Mouse (Mus musculus): Measurements from ENCODE around the gene Prr13. TPM values are rescaled to one million over a fixed set of nuclear protein-coding genes. Genes with fewer than 3 reads are reported as not detected.
A peak's percentile ranks its signal among the peaks of the same experiment; 100 is the strongest.

Gene Prr13
- polyA plus RNA-seq, 2 experiments from 2014 or later: 1,029 to 1,286 TPM

DNA sequence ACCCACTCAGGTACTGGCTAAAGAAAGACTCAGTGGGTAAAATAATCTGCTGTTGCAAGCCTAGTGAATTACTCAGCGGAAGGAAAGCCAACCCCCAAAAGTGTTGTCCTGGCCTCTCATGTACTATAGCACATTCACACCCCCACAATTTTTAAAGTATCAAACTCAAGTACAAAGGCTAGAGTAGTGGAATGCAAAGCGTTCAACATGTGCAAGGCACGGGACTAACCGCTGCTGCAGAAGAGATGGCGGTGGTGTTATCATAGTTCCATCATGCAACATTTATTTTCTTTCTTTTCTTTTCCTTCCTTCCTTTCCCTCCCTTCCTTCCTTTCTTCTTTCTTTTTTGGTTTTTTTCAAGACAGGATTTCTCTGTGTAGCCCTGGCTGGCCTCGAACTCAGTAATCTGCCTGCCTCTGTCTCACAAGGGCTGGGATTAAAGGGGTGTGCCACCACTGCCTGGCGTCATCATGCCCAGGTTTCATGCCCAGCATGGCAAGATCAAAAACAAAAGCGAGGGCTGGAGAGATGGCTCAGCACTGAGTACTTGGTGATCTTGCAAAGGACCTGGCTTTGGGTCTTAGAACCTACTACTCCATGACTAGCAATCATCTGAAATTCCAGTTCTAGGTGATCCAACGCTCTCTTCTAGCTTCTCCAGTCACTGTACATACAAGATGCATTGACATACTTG, 47.1 kb downstream of the Prr13 start:
- ATAC-seq: no peak

DNA sequence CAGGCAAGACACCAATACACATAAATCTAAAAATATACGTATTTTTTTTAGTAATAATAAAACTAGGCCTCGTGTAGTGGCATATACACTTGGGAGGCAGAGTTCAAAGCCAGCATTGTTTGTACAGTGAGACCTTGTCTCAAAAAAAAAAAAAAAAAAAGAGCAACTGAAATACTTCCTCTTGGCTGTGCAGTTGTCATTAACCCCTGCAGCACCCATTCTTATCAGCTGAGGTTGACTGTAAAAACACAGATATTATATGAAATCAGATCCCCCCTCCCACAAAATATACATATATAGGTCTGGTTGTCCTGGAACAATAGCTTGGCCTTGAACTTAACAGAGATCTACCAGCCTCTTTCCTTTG, 47.6 kb downstream of the Prr13 start:
- no peak for ATAC-seq

DNA sequence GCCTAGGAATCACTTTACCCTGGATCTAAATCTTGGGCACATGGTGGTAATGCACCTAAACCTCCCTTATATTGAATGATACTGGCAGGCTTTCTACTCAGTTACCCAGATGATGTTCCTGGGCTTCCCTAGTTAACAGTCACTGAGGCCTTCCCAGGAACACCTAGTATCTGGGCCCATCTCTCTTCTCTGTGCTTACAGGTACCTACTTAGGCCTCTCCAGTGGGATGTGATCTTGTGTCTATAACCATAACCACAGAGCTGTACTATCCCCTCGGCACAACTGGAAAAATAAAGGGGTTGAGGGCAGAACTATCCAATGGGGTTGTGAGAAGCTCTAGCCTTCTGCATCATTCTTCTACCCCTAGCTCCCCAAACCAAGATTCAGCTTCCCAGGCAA, 48.0 kb downstream of the Prr13 start:
- ATAC-seq: no peak

DNA sequence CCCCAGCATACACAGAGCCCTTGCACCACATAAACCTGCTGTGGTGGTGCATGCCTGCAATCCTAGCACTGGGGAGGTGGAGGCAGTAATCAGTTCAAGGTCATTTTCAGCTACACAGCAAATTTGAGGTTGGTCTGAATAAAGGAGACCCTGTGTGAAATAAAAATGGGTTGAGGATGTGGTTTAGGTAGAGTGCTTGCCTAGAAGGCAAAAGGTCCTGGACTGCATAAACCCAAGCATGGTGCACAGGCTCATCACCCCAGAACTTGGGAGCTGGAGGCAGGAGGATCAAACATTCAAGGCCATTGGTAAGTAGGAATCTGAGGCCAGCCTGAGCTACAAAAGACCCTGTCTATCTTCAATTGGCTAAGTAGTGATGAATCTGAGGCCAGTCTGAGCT, 48.7 kb downstream of the Prr13 start:
- no peak for ATAC-seq

DNA sequence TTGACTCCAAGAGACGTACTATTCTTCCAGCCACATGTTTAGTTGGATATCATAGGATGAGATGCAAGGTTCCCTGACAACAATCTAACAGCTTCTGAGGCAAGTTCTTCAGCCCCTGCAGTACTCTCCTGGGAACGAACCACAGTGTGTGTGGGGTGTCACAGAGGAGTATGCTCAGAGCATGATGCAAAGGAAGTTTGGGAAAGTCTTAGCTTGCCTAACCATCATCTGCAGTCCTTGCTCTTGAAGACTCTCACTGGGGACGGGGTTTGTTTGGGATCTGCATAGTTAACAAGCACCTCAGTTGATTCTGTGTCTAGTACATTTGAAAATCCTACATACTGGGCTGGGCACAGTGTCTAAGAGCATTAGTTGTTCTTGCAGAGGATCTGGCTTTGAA, 49.5 kb downstream of the Prr13 start:
- no peak for ATAC-seq

DNA sequence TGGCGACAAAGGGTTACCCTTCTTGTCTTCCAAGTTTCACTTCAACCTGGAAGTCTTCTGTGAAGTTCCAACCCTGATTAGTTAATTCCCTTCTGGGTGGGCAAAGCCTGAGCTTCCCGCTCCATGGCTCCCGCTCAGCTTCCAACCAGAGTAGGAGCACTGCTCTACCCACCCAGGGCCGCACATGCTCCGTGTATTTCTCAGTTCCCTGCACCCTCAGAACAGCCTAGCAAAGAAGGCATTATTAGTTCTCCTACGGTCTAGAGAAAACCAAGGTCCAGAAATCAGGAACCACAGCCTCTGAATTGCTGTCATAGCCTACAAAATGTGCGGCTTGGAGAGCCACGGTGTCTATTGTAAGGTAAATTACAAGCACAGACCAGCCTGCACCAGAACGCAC, 51.3 kb downstream of the Prr13 start:
- no peak for ATAC-seq

DNA sequence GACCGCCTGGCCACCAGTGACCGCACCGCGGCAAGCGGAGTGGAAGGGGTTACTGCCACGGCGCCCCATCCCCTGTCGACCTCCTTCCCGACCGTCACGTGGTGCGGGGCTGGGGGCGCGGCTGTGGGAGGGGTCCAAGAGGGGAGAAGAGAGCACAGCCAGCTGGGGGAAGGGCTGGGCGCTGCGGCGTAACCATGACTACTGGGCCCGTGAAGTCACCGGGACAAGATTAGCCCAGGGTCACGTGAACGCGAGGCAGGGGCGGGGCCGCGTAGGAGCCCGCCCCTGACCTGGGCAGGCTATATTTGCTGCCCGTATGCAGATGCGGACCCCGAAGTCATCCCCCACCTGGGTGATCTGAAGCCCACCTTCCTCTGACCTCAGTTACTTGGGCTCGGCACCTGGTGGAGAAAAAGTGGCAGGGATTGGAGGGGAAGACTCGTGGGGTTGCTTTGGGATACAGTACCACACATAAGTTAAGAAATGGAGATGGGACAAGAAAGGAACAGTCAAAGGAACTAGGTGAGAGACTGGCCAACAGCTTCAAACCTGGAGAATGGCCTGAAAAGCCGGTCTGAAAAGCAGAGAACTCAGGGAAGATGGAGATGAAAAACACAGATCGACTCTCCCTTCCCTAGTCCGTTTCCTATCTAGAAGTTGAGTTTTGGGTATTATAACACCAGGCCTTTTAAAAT, 51.9 kb downstream of the Prr13 start:
- peak; percentile 89 for ATAC-seq

DNA sequence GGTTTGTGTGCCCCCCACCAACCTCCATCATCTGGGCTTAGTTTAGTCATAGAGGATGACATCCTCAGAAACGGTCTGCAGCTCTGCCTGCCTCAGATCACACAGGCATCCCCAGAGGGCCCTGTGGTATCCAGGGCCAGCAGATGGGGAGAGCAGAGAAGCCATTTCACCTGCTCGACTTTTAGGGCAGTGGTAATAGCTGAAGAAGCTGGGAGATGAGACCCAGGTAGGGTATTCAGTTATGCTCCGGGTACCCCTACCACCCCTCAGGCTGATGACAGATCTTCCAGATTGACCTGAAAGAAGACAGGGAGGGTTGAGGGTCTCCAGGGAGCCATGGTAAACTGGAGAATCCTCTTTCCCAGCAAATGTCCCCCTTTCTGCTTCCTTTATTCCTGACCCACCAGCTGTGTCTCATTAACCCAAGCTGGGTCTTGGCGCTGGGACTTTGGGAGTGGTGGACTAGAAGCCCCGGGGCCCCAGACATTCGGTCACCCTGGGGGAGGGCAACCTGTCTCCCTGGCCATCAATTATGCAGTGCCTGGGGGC, 52.5 kb downstream of the Prr13 start:
- no peak for ATAC-seq

DNA sequence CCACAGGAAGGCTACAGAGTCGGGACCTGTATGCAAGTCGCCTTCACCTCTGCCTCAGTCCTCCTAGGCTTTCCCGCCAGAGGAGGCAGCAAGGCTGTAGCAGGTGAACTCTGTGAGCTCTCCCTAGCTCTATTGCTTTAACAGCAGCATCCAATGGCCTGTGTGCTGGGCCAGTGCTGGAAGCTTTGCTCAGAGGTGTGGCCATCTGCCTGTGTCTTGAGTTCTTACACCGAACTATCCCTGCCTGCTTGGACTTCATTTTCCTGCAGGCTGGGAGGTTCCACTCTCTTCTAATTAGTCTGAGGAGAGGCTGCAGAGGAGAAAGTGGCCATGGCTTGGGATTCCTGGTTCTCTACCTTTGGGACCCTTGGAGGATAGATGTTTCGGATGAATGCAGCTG, 53.2 kb downstream of the Prr13 start:
- ATAC-seq: no peak

Other genes with a start within 250 kb of the Prr13 start
- 100 to 1,000 TPM; 336 to 432 TPM for gene Itgb7, start 227.1 kb upstream of the Prr13 start, polyA plus RNA-seq (2017; shearing (Covaris generic))
- 10 to 100 TPM; 17.7 to 18.3 TPM for gene Rarg, start 201.5 kb upstream of the Prr13 start, polyA plus RNA-seq (2017; shearing (Covaris generic))
- not detected for gene Gm9918, start 188.5 kb upstream of the Prr13 start, polyA plus RNA-seq (2017; shearing (Covaris generic))
- gene Mfsd5, start 179.6 kb upstream of the Prr13 start, polyA plus RNA-seq (2017; shearing (Covaris generic)): 10 to 100 TPM; 28.3 to 31.4 TPM
- 1 to 10 TPM; 1.5 to 6.7 TPM for gene Espl1, start 162.8 kb upstream of the Prr13 start, polyA plus RNA-seq (2017; shearing (Covaris generic))
- 1,000 to 10,000 TPM; 1,296 to 1,302 TPM for gene Pfdn5, start 132.9 kb upstream of the Prr13 start, polyA plus RNA-seq (2017; shearing (Covaris generic))
- gene Myg1, start 127.3 kb upstream of the Prr13 start, polyA plus RNA-seq (2017; shearing (Covaris generic)): 100 to 1,000 TPM; 119 to 124 TPM
- gene Aaas, start 108.3 kb upstream of the Prr13 start, polyA plus RNA-seq (2017; shearing (Covaris generic)): 10 to 100 TPM; 41.7 to 63.7 TPM
- gene Sp7, start 91.8 kb upstream of the Prr13 start, polyA plus RNA-seq (2017; shearing (Covaris generic)): not detected
- gene Sp1, start 52.9 kb upstream of the Prr13 start, polyA plus RNA-seq (2017; shearing (Covaris generic)): 10 to 100 TPM; 19.0 to 22.2 TPM
- gene Amhr2, start 13.7 kb upstream of the Prr13 start, polyA plus RNA-seq (2017; shearing (Covaris generic)): under 1 TPM; 0.63 to 0.71 TPM
- gene Pcbp2, start 11.5 kb downstream of the Prr13 start, polyA plus RNA-seq (2017; shearing (Covaris generic)): 100 to 1,000 TPM; 198 to 220 TPM
- gene Gm10337, start 44.7 kb downstream of the Prr13 start, polyA plus RNA-seq (2017; shearing (Covaris generic)): not detected
- gene Map3k12, start 58.0 kb downstream of the Prr13 start, polyA plus RNA-seq (2017; shearing (Covaris generic)): 1 to 10 TPM; 6.8 to 8.1 TPM
- gene Tarbp2, start 59.2 kb downstream of the Prr13 start, polyA plus RNA-seq (2017; shearing (Covaris generic)): 10 to 100 TPM; 24.9 to 41.9 TPM
- gene Npff, start 65.9 kb downstream of the Prr13 start, polyA plus RNA-seq (2017; shearing (Covaris generic)): 1 to 10 TPM; 4.6 to 5.5 TPM
- 1 to 10 TPM in 1 of 2 experiments, not detected in 1; 1.5 TPM for gene Gm28047, start 166.0 kb downstream of the Prr13 start, polyA plus RNA-seq (2017; shearing (Covaris generic))
- 10 to 100 TPM; 41.4 to 42.2 TPM for gene Atf7, start 166.4 kb downstream of the Prr13 start, polyA plus RNA-seq (2017; shearing (Covaris generic))
- 10 to 100 TPM; 59.6 to 89.5 TPM for gene Atp5g2, start 213.3 kb downstream of the Prr13 start, polyA plus RNA-seq (2017; shearing (Covaris generic))

All from CD4-positive, CD25-positive, alpha-beta regulatory T cell, adult 4 months (primary cell).